Comparison of ENCODE assay signal across 11 mouse cellular contexts in genomic region chrX:83674998-83675397, GRCm38 (mm10).
DNase-seq lines count a peak whose midpoint lies in the region; ATAC-seq lines count a peak whose summit lies in the region.
"Had no signal": no experiment of that assay in that cellular context is flagged by ENCODE, and none has a peak within 500 bp of the region (broad histone marks: within the 10 kb centered on the region; RNA-seq: fewer than 3 reads in every experiment).

No protein-coding gene starts in this region.

- DNase-seq in neural tube, embryonic 10.5 days (ENCODE audit: extremely low spot score, low spot score) = peak; percentile 13
- DNase-seq in forelimb bud, embryonic 11.5 days (ENCODE audit: low read depth, low spot score) = peak; percentile 2
- peak; percentile 14 to 46 for DNase-seq in kidney, postnatal 4 days
- DNase-seq in neural tube, embryonic 11.5 days (ENCODE audit: low spot score) = peak; percentile 10
- DNase-seq in adrenal gland, postnatal 25 days = no peak
- DNase-seq in frontal cortex, postnatal 10 days (ENCODE audit: low spot score in 2 of 2) = no peak
- DNase-seq: layer of hippocampus, postnatal 36 days had no signal

- H3K9ac ChIP-seq in neural tube, embryonic 15.5 days (replicated peaks) = no peak overlapping the region
- H3K9ac ChIP-seq in neural tube, embryonic 11.5 days (ENCODE audit: low read length) = no peak overlapping the region
- H3K9ac ChIP-seq: hindbrain, embryonic 14.5 days; liver, embryonic 15.5 days had no signal

- H3K4me2 ChIP-seq in neural tube, embryonic 15.5 days = no peak overlapping the region
- H3K4me2 ChIP-seq in neural tube, embryonic 11.5 days (ENCODE audit: low read depth) = no peak overlapping the region
- H3K4me2 ChIP-seq: hindbrain, embryonic 14.5 days; liver, embryonic 15.5 days had no signal

- H3K4me3 ChIP-seq in neural tube, embryonic 15.5 days (replicated peaks) = no peak overlapping the region
- no peak overlapping the region for H3K4me3 ChIP-seq in neural tube, embryonic 11.5 days (ENCODE audit: low read depth, low read length)
- H3K4me3 ChIP-seq: liver, embryonic 15.5 days had no signal

- no peaks in the 10 kb centered on the region for H3K36me3 ChIP-seq in neural tube, embryonic 15.5 days
- H3K36me3 ChIP-seq in neural tube, embryonic 11.5 days (ENCODE audit: control insufficient read depth, insufficient read depth, low read length) = no peaks in the 10 kb centered on the region
- H3K36me3 ChIP-seq: liver, embryonic 15.5 days had no signal

- no peaks in the 10 kb centered on the region for H3K4me1 ChIP-seq in neural tube, embryonic 15.5 days
- H3K4me1 ChIP-seq in neural tube, embryonic 11.5 days (ENCODE audit: control insufficient read depth, insufficient read depth, low read length) = no peaks in the 10 kb centered on the region
- H3K4me1 ChIP-seq: liver, embryonic 15.5 days had no signal

- no peaks in the 10 kb centered on the region for H3K9me3 ChIP-seq in neural tube, embryonic 15.5 days (replicated peaks)
- H3K9me3 ChIP-seq in neural tube, embryonic 11.5 days (ENCODE audit: control insufficient read depth, low read length) = no peaks in the 10 kb centered on the region
- H3K9me3 ChIP-seq: liver, embryonic 15.5 days had no signal

- ATAC-seq in neural tube, embryonic 15.5 days (ENCODE audit: low FRiP score) = no peak
- no peak for ATAC-seq in neural tube, embryonic 11.5 days (ENCODE audit: insufficient read depth, low FRiP score, low TSS enrichment)
- ATAC-seq: forebrain, embryonic 16.5 days had no signal

- H3K27ac ChIP-seq in neural tube, embryonic 15.5 days (replicated peaks) = no peak overlapping the region
- H3K27ac ChIP-seq in neural tube, embryonic 11.5 days (ENCODE audit: low read depth, low read length) = no peak overlapping the region
- H3K27ac ChIP-seq: hindbrain, embryonic 14.5 days; liver, embryonic 15.5 days had no signal

- H3K27me3 ChIP-seq in neural tube, embryonic 15.5 days (replicated peaks) = no peaks in the 10 kb centered on the region
- H3K27me3 ChIP-seq in neural tube, embryonic 11.5 days (ENCODE audit: control insufficient read depth, insufficient read depth, low read length) = no peaks in the 10 kb centered on the region
- H3K27me3 ChIP-seq: liver, embryonic 15.5 days had no signal

- 81% methylated on average over 1 of the region's 1 CpGs for WGBS in neural tube, embryonic 15.5 days
- WGBS in neural tube, embryonic 11.5 days = 67% methylated on average over 1 of the region's 1 CpGs

Comparison
In these comparisons a context has a peak if more than half of its experiments do, and no peak if none do; other contexts are left out.
1. DNase-seq: peak in neural tube, embryonic 10.5 days (single experiment), forelimb bud, embryonic 11.5 days (single experiment), kidney, postnatal 4 days (2 of 2) and neural tube, embryonic 11.5 days (single experiment); none in adrenal gland, postnatal 25 days (single experiment) and frontal cortex, postnatal 10 days (0 of 2).